Mouse (Mus musculus): ENCODE measurements around the gene Pdss2.

Pdss2 gene

DNA sequence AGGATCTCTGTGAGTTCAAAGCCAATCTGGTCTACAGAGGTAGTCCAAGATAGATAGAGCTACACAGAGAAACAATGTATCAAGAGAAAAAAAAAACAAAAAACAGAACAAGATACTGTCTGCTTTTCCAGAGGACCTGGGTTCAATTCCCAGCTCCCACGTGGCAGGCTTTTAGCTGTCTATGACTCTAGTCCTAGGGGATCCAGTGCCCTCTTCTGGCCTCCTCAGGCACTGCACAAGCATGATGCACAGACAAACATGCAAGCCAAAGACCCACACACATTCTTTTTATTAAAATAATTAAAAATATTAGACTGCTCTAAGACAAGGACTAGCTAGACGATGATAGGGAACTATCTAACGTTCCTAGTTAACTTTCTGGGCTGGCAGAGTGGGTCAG, 214.5 kb downstream of the Pdss2 start:
- no peak for DNase-seq (ENCODE audit: low read depth, low spot score)

DNA sequence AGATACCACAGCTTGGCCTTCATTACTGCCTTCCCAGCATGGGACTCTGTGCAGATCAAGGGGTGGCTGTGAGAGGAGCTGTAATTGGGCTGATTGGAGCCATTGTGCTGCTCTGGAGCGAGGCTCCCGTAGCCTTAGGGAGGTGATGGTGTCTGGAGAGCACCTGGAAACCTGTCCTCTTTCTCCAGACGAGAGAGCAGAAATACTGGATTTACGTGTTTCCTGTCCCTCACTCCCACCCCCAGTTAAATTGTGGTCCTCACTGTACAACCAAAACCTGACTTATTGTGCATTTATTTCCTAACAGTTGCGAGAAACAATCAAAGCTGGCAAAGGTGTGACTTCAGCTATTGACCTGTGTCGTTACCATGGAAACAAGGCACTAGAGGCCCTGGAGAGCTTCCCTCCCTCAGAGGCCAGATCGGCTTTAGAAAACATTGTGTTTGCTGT, 218.2 kb downstream of the Pdss2 start:
- no peak for DNase-seq (ENCODE audit: low read depth, low spot score)

DNA sequence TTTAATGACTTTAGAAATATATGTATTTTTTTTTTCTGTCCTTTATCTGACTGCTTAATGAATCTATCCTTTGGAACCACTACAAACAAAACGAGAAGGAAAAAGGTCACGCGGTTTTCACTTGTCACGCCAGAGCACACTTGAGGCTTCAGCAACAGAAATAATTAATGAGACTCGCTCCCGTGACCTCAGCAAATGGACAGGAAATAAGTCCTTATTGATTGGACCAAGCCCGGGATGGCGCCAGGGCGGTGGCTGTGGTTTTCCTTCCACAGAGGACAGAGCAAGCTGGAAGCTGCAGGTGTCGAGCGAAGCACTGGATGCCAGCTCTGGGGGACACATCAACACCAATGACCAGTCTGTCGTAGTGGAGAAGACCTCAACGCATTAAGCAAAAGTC, 218.8 kb downstream of the Pdss2 start:
- DNase-seq (ENCODE audit: low read depth, low spot score), result no peak

DNA sequence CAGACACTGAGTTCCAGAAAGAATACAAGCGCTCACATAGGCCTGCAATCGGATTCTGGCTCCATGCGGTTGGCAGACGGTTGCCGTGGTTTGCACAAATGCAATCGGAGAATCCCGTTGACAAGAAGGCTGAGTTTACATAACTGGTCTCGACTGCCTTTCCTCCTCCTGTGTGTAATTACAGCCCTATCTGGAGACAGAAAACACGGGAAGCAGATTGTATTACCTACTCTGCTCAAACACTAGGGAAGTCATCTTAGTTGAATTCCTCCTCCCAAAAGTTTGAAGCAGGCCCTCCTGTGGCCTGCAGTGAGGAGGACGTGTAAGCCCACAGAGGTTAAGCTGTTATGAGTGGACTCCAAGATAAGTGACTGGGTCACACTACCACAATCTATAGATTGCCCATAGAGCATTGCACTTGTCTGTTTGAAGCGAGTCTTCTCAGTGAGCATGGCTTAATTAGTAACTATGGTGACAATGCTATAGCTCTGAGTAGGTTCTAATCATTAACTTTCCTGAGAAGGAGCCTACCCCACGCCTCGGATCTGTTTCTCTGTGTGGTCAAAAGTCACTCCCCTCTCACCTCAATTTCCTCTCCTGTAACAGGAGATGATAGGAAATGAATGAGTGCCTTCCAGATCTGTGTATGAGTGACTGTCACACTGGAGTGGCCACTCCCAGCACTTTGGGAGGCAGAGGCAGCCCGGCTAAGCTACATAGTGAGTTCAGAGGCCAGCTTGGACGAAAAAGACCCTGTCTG, 219.9 kb downstream of the Pdss2 start:
- DNase-seq (ENCODE audit: low read depth, low spot score), result no peak

DNA sequence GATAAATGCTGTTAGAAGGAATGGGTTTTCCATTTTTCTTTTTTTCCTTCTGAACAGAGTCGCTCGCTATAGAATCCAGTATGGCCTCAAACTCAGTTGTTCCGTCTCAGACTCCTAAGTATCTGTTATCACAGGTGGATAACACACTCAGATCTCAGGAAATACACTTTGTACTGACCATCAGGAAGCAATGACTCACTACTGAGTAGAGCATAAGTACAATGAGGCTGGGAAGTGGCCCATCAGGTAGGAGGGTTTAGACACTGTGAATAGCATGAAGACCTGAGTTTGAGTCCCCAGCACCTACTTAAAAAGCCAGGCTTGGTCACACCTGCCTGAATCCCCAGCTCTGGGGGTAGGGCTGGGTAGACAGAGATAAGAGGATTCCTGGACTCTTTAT, 227.4 kb downstream of the Pdss2 start:
- DNase-seq (ENCODE audit: low read depth, low spot score), result no peak

DNA sequence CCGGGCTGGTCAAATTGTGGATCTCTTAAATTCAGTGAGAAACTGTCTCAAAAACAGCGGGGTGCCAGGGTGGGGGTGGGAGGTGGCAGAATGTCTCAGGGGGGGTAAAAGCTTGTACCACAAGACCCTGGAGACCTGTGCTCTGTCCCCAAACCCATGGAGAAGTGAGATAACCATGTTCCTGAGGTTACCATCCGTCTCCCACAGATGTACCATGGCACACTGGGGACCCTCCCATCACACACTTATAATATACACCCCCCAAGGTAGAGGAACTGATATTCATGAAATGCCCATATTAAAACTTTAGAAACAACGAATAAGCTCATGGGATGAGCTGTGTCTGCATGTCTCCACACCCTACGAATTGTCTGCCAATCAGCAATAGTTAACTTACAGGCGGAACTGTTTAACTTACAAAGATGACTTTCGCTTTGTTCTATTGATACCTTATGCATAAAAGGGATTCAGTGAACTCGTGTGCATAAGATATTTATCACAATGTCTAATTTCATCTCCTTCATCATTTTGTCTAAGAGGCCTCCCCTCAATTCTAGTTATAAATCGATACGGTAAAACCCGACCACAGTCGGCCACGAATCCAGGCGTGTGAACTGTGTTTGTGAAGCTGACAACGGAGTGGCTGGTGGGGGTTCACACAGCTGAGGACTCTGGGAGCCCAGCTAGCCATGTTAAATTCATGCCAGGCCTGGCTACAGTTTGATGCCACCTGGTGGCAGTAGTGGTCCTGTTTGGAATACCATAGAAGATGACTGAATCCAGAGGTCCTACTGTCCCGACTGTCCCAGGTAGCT, 230.8 kb downstream of the Pdss2 start:
- DNase-seq (ENCODE audit: low read depth, low spot score), result peak; percentile 46

DNA sequence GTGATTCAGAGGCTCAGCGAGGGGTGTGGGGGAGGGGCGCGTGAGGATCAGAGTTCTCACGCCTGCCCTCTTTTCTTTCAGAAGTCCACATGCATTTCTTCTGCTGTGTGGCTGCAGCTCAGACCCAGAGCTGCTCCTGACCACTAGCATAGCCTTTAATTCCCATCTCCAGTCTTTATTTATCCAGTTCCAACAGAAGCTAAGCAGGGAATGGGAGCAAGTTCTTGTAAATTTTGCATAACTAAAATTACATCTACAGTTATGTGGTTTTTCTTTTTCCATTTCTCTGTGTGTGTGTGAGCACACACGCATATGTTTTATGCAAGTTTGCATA, 231.3 kb downstream of the Pdss2 start:
- DNase-seq (ENCODE audit: low read depth, low spot score), result no peak

DNA sequence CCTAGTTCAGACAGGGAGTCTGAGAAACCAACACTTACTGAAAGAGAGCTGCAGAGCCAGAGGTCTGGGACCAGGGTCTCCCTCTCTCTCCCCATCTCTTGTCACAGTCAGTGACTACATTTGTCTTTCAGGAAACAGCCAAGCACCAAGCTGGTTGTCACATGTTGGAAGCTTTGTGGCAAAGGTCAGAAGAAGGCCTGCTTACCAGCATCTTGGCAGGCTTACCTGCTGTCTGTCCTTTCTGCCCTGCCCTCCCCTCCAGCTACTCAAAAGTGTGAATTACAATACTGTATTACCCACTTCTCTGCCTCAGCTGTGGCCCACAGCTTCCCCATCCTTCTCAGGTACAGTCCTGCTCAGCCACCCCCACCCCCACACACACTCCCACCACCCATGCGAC, 232.9 kb downstream of the Pdss2 start:
- no peak for DNase-seq (ENCODE audit: low read depth, low spot score)

DNA sequence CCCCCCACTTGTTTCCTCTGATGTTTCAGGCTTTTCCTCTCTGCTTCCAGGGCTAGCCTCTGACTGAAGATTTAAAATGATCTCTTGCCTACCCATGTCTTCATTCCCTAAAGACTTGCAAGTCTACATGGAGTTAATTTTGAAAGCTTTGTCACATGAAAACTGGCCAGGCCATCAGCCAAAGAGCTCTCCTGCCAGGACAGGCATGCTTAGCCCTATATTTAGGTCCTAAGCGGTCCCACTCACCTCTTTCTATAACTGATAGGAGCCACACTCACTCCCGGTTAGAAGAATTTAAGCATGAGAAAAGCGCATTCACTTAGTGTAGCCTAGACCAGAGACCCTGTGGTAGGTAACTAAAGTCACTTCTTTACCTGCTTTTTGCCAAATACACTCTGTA, 233.4 kb downstream of the Pdss2 start:
- DNase-seq (ENCODE audit: low read depth, low spot score), result no peak

DNA sequence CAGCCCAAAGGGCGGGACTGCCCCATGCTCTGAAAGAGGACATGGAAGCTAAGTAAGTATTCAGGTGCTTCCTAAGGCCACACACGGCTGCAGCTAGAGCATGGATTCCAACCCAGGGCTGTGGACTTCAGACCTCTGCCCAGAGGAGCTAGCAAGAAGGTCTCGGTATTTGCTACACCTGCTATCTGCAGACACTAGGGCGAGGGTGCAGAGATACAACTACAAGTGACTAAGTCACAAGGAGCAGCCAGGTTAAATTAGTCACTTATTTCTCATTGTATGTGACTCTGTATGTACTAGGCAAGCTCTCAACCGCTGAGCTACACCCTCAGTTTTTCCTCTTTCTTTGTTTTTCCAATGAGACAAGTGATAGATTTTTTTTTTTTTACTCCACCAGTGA, 241.5 kb downstream of the Pdss2 start:
- no peak for DNase-seq (ENCODE audit: low read depth, low spot score)

DNA sequence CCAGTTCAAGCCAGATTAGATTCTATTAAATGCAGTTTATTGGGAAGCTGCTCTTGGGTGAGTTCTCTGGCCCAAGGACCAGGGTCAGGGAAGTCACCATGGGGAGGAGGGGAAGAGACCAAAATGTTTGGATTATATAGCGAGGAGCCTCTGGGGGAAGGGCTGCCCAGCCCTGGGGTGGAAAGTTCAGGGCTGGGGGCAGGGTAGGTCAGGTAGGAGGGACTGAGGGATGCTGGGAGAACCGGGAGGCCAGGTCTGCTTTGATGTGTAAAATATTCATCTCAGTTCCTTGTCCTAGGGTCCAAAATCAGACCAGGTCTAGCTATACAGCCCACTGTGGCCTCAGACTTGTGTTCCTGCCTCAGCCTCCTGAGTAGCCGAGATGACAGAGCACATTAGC, 241.9 kb downstream of the Pdss2 start:
- no peak for DNase-seq (ENCODE audit: low read depth, low spot score)

DNA sequence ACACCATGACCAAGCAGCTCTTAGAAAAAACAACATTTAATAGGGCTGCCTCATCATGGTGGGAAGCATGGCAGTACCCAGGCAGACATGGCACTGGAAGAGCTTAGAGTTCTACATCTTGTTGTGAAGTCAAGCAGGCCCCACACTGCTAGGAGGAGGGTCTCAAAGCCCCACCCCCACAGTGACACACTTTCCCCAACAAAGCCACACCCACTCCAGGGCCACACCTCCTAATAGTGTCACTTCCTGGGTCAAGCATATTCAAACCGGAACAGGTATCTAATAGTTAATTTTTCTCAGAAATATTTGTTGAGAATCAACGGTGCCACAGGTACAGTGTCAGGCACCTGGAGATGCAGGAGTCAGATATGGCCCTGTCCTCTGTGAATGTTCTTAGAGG, 244.9 kb downstream of the Pdss2 start:
- no peak for DNase-seq (ENCODE audit: low read depth, low spot score)

DNA sequence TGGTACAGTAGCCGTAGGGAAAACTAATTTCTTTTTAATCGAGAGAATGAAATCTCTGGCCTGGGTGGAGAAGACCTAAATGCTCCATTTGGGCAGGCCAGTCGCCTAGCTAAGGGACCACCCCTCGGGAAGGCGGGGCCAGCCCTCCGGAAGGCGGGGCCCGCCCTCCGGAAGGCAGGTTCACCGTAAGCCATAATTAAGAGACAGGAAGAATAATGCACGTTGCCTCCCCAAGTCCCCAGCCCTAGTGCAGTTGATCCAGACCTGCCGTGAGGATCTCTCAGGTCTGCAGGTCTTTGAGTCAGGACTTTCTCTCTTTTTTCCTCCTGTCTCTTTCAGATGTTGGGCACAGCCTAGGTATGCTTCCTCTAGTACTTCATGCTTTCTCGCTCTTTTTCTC, 246.4 kb downstream of the Pdss2 start:
- DNase-seq (ENCODE audit: low read depth, low spot score), result no peak

DNA sequence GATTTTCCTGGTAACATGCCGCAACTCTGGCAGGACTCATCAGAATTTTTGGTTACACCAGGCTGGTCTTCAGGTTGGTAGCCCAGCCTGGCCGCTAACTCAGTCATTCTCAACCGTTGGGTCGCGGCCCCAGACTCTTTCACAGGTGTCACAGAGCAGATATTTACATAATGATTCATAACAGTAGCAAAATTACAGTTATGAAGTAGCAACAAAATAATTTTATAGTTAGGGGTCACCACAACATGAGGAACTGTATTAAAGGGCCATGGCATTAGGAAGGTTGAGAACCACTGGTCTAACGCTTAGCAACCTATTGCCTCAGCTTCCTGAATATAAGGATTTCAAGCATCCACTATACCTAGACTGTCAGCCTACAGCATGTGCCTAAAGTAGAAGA, 247.0 kb downstream of the Pdss2 start:
- no peak for DNase-seq (ENCODE audit: low read depth, low spot score)

DNA sequence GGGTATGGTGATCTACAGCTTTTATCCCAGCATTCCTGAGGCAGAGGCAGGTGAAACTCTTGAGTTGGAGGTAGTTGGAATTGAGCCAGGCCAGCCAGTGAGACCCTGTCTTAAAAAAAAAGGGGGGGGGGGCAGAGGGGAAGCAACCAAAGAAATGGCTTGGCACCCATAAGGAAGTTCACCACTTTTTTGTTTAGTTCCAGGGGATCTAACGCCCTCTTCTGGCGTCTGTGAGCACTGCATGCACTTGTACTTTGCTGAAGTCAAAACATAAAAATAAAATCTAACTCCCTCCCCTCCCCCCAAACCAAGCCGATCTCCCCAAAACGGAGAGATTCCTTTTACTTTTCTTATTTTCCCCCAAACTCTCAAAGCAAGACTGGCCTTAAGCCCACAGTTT, 254.1 kb downstream of the Pdss2 start:
- DNase-seq (ENCODE audit: low read depth, low spot score), result no peak

DNA sequence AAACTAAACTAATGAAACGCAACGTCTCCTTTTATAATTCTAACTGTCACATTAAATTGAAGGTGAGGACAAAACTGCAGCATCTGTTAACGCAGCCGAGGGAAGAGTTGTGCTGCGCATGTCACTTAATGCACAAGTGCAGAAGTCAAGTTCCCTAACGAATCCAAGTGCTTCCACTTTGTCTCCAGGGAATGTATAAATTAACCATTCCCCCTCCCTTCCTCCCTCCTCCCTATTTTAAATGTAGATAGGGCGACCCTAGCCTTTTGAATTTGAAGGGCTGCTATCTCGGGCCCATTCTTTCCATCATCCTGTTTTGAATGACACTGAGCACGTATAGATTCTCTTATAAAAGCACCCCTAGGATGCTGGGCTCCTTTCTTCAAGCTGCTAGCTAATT, 256.2 kb downstream of the Pdss2 start:
- DNase-seq (ENCODE audit: low read depth, low spot score), result no peak

DNA sequence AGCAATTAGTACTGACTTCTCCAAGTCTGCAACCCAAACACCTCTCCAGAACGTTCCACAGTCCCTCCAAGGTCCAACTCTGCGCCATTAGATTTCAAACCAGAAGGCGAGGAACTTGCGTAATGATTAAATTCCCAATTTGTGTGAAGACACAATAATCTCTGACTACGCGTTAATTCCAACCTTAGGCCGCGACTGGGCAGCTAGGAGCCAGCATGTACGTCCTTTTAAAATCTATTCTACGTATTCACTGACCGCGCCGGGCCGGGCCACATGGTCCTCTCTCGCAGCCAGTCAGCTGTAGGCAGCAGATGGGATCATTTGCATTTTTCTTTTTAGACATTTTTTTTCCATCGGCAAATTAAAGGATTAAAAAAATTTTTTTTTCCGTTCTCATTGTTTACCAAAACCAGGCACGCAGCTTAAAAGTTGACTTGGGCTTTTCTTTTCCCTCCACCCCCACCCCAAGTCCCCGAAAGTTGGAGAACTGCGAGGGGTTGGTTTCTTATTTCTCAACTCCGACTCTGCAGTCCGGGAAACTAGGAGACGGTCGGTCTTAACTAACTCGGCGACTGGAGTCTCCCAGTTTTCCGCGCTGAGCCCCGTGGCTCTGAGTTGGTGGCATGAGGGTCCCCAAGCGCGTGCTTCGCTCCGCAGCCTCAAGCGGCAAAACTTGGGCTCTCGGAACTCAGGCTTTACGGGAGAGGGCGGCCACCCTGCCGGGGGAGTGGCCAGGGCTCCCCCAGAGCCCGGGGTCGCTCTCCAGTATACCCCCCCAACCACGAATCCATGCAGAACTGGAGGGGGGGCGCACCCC, 256.8 kb downstream of the Pdss2 start:
- DNase-seq (ENCODE audit: low read depth, low spot score), result peak; percentile 34

DNA sequence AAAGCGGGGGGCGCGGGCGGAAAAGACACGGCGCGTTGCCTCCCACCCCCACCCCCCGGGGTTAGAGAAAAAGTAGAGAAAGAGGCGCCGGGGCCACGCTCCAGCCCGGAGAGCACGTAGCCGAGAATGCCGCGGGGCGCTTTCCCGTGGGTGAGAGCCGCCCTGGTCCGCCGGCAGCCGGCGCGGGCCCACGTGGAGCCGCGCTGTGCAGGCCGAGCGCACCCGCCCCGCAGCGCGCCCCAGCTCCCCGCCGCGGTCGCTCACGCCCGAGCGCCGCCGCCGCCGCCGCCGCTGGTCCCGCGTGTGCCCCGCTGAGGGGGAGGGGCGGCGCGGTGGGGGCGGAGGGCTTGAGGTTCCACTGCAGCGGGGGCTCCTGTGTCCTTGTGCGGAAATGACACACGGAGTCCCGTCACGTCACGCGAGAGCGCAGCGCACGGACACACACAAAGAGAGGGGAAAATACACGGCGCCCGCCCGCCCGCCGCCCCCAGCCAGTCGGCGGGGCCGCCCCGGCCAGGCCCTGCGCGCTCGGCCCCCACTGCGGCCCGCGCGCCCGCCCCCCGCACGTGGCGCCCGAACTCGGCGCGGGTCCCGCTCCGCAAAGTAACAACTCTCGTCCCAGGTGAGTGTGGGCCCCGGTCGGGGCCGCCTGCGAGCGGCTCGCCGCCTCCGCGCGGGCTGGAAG, 257.6 kb downstream of the Pdss2 start, which contains the start of gene Bend3:
Gene Bend3 (plus strand): TSS at position 81 of the 685 bp plus-strand sequence.
- DNase-seq (ENCODE audit: low read depth, low spot score), result no peak

DNA sequence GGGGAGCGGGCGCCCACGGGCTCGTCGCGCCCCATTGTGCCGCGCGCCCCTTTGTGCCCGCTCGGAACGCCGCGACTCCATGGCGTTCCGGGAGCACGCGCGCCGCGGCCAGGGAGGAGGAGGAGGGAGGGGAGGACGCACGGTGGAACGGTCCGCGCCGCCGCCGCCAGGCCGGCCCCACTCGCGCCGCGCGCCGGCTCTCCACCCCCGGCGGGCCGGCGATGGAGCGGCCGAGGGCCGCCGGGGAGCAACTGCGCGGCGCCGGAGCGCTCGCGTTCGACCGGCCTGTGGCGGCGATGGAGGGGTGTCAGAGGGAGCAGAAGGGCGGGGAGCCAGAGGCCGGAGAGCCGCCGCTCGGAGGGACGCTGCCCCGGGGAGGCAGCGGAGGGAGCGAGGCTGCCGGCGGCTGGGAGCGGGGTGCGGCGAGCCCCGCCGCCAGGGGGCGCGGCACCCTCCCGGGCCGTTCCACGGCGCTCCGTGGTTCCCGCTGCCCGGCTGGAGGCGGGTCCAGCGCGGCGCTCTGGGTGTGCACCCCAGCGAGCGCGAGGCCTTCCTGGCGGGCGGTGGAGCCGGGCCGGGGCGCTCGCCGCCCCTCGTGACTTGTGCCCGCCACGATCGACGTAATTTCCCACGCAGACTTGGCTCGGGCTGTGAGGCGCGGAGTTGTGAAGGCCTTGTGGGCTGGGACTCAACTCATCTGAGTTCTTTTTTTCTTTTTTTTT, 258.3 kb downstream of the Pdss2 start:
- DNase-seq (ENCODE audit: low read depth, low spot score), result peak; percentile 51

DNA sequence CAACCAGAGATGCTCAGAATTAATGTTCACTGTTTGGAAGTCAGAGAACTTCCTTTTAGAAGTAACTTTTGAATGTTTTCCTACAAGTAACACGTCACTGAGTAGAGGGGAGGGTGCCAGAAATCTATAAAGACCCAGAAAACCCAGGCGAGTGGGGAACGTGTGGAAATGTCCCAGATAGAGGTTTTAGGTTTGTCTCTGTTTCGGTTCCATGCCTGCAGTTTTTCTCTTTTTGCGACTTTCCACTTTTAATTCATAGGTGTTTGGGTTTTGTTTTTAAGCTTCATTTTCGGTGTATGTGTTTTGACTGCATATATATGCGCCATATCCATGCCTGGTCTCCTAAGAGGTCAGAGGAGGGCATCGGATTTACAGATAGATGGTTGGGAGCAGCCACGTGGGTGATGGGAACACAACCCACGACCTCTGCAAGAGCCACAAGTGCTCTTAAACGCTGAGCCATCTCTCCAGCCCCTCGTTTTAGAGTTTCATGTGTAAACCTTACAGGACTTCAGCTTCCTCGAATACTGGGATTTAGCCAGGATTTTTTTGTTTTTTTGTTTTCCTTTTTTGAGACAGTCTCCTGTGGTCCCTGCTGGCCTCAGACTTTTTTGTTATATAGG, 259.1 kb downstream of the Pdss2 start:
- no peak for DNase-seq (ENCODE audit: low read depth, low spot score)

DNA sequence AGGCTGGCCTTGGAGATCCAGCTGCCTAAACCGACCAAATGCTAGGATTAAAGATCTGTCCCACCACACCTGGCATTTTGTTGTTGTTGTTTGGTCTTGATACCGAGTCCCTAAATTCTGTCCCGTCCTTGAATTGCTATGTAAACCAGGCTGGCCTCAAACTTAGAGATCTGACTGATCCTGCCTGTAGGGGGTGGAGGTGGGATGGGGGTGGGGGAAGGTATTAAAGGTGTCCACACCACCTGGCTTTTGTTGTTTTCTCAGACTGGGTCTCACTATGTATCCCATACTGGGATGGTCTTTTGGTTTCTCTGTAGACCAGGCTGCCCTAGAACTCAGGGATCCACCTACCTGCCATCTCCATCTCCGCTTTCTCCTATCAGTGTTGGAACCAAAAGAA, 259.9 kb downstream of the Pdss2 start:
- DNase-seq (ENCODE audit: low read depth, low spot score), result no peak

Measured in brain, embryonic 18.5 days (tissue).